Mouse (Mus musculus) kidney, adult 9 months (tissue): ENCODE data around the gene Errfi1.

Experiments
- DNase-seq: peaks from one replicate; pipeline ENCODE4 v3.0.0; 2022

The Errfi1 gene

GRCm38 (mm10) chr4:150882632-150883031 is 28.9 kb downstream of the Errfi1 start:
- DNase-seq, result no peak

GRCm38 (mm10) chr4:150887903-150888302 is 34.2 kb downstream of the Errfi1 start:
- no peak for DNase-seq

- peak; percentile 9 for DNase-seq
Observed at GRCm38 (mm10) chr4:150888492-150888891, 34.8 kb downstream of the Errfi1 start.

GRCm38 (mm10) chr4:150889273-150889954 is 35.7 kb downstream of the Errfi1 start:
- DNase-seq, result peak; percentile 48

GRCm38 (mm10) chr4:150889955-150890315 is 36.2 kb downstream of the Errfi1 start:
- peak; percentile 24 for DNase-seq

GRCm38 (mm10) chr4:150891308-150891707 is 37.6 kb downstream of the Errfi1 start:
- no peak for DNase-seq

- peak; percentile 60 for DNase-seq
Observed at GRCm38 (mm10) chr4:150894718-150895501, 41.2 kb downstream of the Errfi1 start.

- DNase-seq, result no peak
Observed at GRCm38 (mm10) chr4:150896896-150897624, 43.3 kb downstream of the Errfi1 start.

GRCm38 (mm10) chr4:150898716-150899365 is 45.1 kb downstream of the Errfi1 start:
- DNase-seq, result peak; percentile 84

- peak; percentile 78 for DNase-seq
Observed at GRCm38 (mm10) chr4:150900486-150900885, 46.8 kb downstream of the Errfi1 start.

GRCm38 (mm10) chr4:150901651-150902050 is 47.9 kb downstream of the Errfi1 start:
- DNase-seq, result peak; percentile 84

GRCm38 (mm10) chr4:150902062-150902461 is 48.3 kb downstream of the Errfi1 start:
- peak; percentile 88 for DNase-seq

GRCm38 (mm10) chr4:150903091-150903742 is 49.5 kb downstream of the Errfi1 start:
- peak; percentile 91 for DNase-seq

GRCm38 (mm10) chr4:150907099-150907498 is 53.4 kb downstream of the Errfi1 start:
- peak; percentile 26 for DNase-seq

GRCm38 (mm10) chr4:150908512-150908911 is 54.8 kb downstream of the Errfi1 start:
- DNase-seq, result peak; percentile 47

- peak; percentile 97 for DNase-seq
Observed at GRCm38 (mm10) chr4:150909451-150910156, 55.9 kb downstream of the Errfi1 start.

GRCm38 (mm10) chr4:150910164-150910951 is 56.6 kb downstream of the Errfi1 start:
- peak; percentile 37 for DNase-seq

GRCm38 (mm10) chr4:150913743-150914142 is 60.0 kb downstream of the Errfi1 start:
- DNase-seq, result peak; percentile 16

GRCm38 (mm10) chr4:150914290-150914733 is 60.6 kb downstream of the Errfi1 start, which contains the start of the genes Park7 and Tnfrsf9:
Gene Park7 (minus strand): TSS chr4:150914437.
Gene Tnfrsf9 (plus strand): TSS chr4:150914562.
- DNase-seq, result peak; percentile 98

GRCm38 (mm10) chr4:150915181-150915906 is 61.6 kb downstream of the Errfi1 start:
- peak; percentile 17 for DNase-seq
